Mouse (Mus musculus) liver, adult 2 months (tissue): ENCODE data around the gene Zbtb48.

Experiments
- CTCF ChIP-seq: fragments of 200-500 bp; IDR thresholded peaks from 2 replicates; pipeline ENCODE4 v1.5.1; 2011; ENCODE audit warnings: low read depth, low read length, control low read depth
- POLR2A ChIP-seq: fragments of 200-500 bp; IDR thresholded peaks from 2 replicates; pipeline ENCODE4 v1.6.1; 2011; ENCODE audit warnings: low read length, control low read depth; ENCODE audit not compliant: insufficient read depth; ENCODE audit errors: extremely low read depth

- TF ChIP-seq CTCF (no peak), POLR2A (no peak)
Observed at GRCm38 (mm10) chr4:152043171-152043570, 15.7 kb upstream of the Zbtb48 start.
